Mouse (Mus musculus): Measurements from ENCODE around the gene Brd7.

Gene Brd7

GRCm38 (mm10) chr8:88349046-88349445 is 12.9 kb downstream of the Brd7 start:
- no peak for DNase-seq

- DNase-seq: no peak
Measured at GRCm38 (mm10) chr8:88342026-88342425, 20.0 kb downstream of the Brd7 start.

- DNase-seq: no peak
Measured at GRCm38 (mm10) chr8:88339887-88340695, 21.9 kb downstream of the Brd7 start.

- no peak for DNase-seq
Measured at GRCm38 (mm10) chr8:88339221-88339620, 22.8 kb downstream of the Brd7 start.

GRCm38 (mm10) chr8:88334975-88335374 is 27.0 kb downstream of the Brd7 start:
- no peak for DNase-seq

- no peak for DNase-seq
Measured at GRCm38 (mm10) chr8:88334384-88334783, 27.6 kb downstream of the Brd7 start.

GRCm38 (mm10) chr8:88330816-88331215 is 31.2 kb downstream of the Brd7 start:
- no peak for DNase-seq

- no peak for DNase-seq
Measured at GRCm38 (mm10) chr8:88328689-88329088, 33.3 kb downstream of the Brd7 start.

GRCm38 (mm10) chr8:88326328-88326727 is 35.7 kb downstream of the Brd7 start:
- DNase-seq: no peak

- no peak for DNase-seq
Measured at GRCm38 (mm10) chr8:88325795-88326194, 36.2 kb downstream of the Brd7 start.

GRCm38 (mm10) chr8:88325251-88325650 is 36.7 kb downstream of the Brd7 start:
- DNase-seq: no peak

GRCm38 (mm10) chr8:88324760-88325159 is 37.2 kb downstream of the Brd7 start:
- DNase-seq: no peak

GRCm38 (mm10) chr8:88323523-88323922 is 38.5 kb downstream of the Brd7 start:
- DNase-seq: no peak

GRCm38 (mm10) chr8:88321387-88321786 is 40.6 kb downstream of the Brd7 start:
- no peak for DNase-seq

- no peak for DNase-seq
Measured at GRCm38 (mm10) chr8:88320134-88320533, 41.9 kb downstream of the Brd7 start.

GRCm38 (mm10) chr8:88318151-88318550 is 43.8 kb downstream of the Brd7 start:
- no peak for DNase-seq

GRCm38 (mm10) chr8:88317341-88317740 is 44.7 kb downstream of the Brd7 start:
- no peak for DNase-seq

- no peak for DNase-seq
Measured at GRCm38 (mm10) chr8:88316139-88316931, 45.7 kb downstream of the Brd7 start.

- DNase-seq: no peak
Measured at GRCm38 (mm10) chr8:88315302-88315701, 46.7 kb downstream of the Brd7 start.

GRCm38 (mm10) chr8:88313991-88314390 is 48.0 kb downstream of the Brd7 start:
- no peak for DNase-seq

GRCm38 (mm10) chr8:88312966-88313365 is 49.0 kb downstream of the Brd7 start:
- no peak for DNase-seq

- no peak for DNase-seq
Measured at GRCm38 (mm10) chr8:88310286-88310685, 51.7 kb downstream of the Brd7 start.

GRCm38 (mm10) chr8:88309881-88310280 is 52.1 kb downstream of the Brd7 start:
- no peak for DNase-seq

GRCm38 (mm10) chr8:88309274-88309873 is 52.6 kb downstream of the Brd7 start:
- no peak for DNase-seq

Measured in thymus, postnatal 25 days (tissue).